Mouse (Mus musculus) midbrain, embryonic 14.5 days (tissue): ENCODE results near the gene Tspan3. TPM values are rescaled to one million over a fixed set of nuclear protein-coding genes. Genes with fewer than 3 reads are reported as not detected.

Experiments used
- ATAC-seq: fragments of 200-750 bp; cut with Nextera tagmentation; 2 replicates; pipeline ENCODE4 v1.8.0; 2017; ENCODE audit warnings: moderate number of reproducible peaks, moderate library complexity; ENCODE audit not compliant: low FRiP score, low TSS enrichment
- DNase-seq: peaks from one replicate; pipeline ENCODE4 v3.0.0-alpha.2; 2015
- H3K27ac ChIP-seq: fragments of 300-500 bp; sonication (generic); replicated peaks from 2 replicates; pipeline ENCODE4 v1.5.1; 2014; ENCODE audit warnings: mild to moderate bottlenecking, low read depth, low read length, moderate library complexity
- H3K27me3 ChIP-seq: fragments of 300-500 bp; sonication (generic); 2 replicates; pipeline ENCODE4 v1.6.1; 2014; ENCODE audit warnings: low read length, control low read depth, mixed read lengths; ENCODE audit not compliant: control insufficient read depth, insufficient read depth
- H3K36me3 ChIP-seq: fragments of 300-500 bp; sonication (generic); 2 replicates; pipeline ENCODE4 v1.6.1; 2014; ENCODE audit warnings: low read length, control low read depth; ENCODE audit not compliant: control insufficient read depth, insufficient read depth
- H3K4me1 ChIP-seq: fragments of 300-500 bp; sonication (generic); 2 replicates; pipeline ENCODE4 v1.6.1; 2014; ENCODE audit warnings: mild to moderate bottlenecking, antibody characterized with exemption, low read length, control low read depth; ENCODE audit not compliant: control insufficient read depth, insufficient read depth
- H3K4me2 ChIP-seq: fragments of 300-500 bp; sonication (generic); 2 replicates; pipeline ENCODE4 v1.6.1; 2014; ENCODE audit warnings: mild to moderate bottlenecking, low read length, moderate library complexity
- H3K4me3 ChIP-seq: fragments of 300-500 bp; sonication (generic); replicated peaks from 2 replicates; pipeline ENCODE4 v1.5.1; 2014; ENCODE audit warnings: low read depth, low read length
- H3K9ac ChIP-seq: fragments of 300-500 bp; sonication (generic); replicated peaks from 2 replicates; pipeline ENCODE4 v1.6.1; 2014; ENCODE audit warnings: mild to moderate bottlenecking, low read length, moderate library complexity
- H3K9me3 ChIP-seq: fragments of 300-500 bp; sonication (generic); 2 replicates; pipeline ENCODE4 v1.6.1; 2016; ENCODE audit warnings: low read length, control low read depth, mixed read lengths; ENCODE audit not compliant: control insufficient read depth
- WGBS: fragments of 180-500 bp; shearing (Covaris S2); extraction: QIAGEN DNeasy Blood & Tissue Kit; methylation state at CpG from one replicate; pipeline ENCODE4 v1.1.7; 2014; 5-methylcytosine and 5-hydroxymethylcytosine counted together
- polyA plus RNA-seq: library from polyadenylated mRNA; unstranded; fragments of >200 nt; fragmentation: Nextera tagmentation; extraction: Ambion mirVana; gene quantifications from 2 replicates; pipeline ENCODE4 v1.2.1, GENCODE M21; 2014

The Tspan3 gene
- 555 and 629 TPM in 2 replicates for polyA plus RNA-seq

- WGBS: 96% methylated on average over 6 of the region's 6 CpGs
These were observed at the start of gene Tspan3 for GRCm38 (mm10) chr9:56165377-56165776. Tspan3 (minus strand) TSS chr9:56165477.

GRCm38 (mm10) chr9:56213451-56214291, 48.4 kb upstream of the Tspan3 start:
- H3K36me3 ChIP-seq: no peaks in the 10 kb centered on the region
- H3K4me1 ChIP-seq: peaks cover 11% of the 10 kb centered on the region
- peak overlapping the region; percentile 21; the same call in 1 of the 2 replicates for H3K27ac ChIP-seq
- peak overlapping the region; percentile 24 for H3K4me3 ChIP-seq
- DNase-seq (peak; percentile 86), ATAC-seq (no peak; the same call in 1 of the 2 replicates)
- no peaks in the 10 kb centered on the region for H3K9me3 ChIP-seq
- peak overlapping the region; percentile 56 for H3K4me2 ChIP-seq
- H3K27me3 ChIP-seq: no peaks in the 10 kb centered on the region
- 1% methylated on average over 11 of the region's 11 CpGs for WGBS
- H3K9ac ChIP-seq: peak overlapping the region; percentile 42

More at GRCm38 (mm10) chr9:56165377-56165776, at the start of gene Tspan3:
- no peak within 1 kb of the TSS for H3K4me3 ChIP-seq
- H3K4me2 ChIP-seq: no peak within 1 kb of the TSS
- H3K4me1 ChIP-seq: peaks cover 9% of the 10 kb centered on the region; the same call in 1 of the 2 replicates
- no peak within 1 kb of the TSS for H3K9ac ChIP-seq
- ATAC-seq: no peak
- H3K27me3 ChIP-seq: no peaks in the 10 kb centered on the region
- H3K27ac ChIP-seq: no peak within 1 kb of the TSS
- no peak for DNase-seq
- H3K36me3 ChIP-seq: no peaks in the 10 kb centered on the region
- no peaks in the 10 kb centered on the region for H3K9me3 ChIP-seq

DNA sequence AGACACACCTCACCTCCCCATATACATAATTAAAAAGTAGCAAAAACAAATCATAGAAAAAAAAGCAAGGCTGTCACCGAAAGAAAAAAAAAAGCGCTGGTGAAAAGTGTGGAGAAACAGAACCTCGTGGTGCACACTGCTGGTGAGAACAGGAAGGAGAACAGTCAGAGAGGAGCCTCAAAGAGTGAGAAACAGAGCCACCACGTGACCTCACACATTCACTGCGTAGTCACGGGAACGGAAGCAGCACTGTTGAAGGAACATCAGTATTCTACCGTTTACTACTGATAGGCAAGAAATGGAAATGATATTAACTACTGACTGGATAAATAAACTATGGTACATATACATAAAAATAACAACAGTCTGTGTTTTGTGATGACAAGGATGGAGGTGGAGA, 43.5 kb upstream of the Tspan3 start:
- H3K27me3 ChIP-seq: no peaks in the 10 kb centered on the region
- no peak overlapping the region for H3K27ac ChIP-seq
- no peaks in the 10 kb centered on the region for H3K9me3 ChIP-seq
- H3K36me3 ChIP-seq: no peaks in the 10 kb centered on the region
- ATAC-seq: no peak
- H3K4me2 ChIP-seq: no peak overlapping the region
- no peak overlapping the region for H3K9ac ChIP-seq
- WGBS: 83% methylated on average over 8 of the region's 8 CpGs
- H3K4me1 ChIP-seq: peaks cover 3% of the 10 kb centered on the region
- DNase-seq: no peak
- H3K4me3 ChIP-seq: no peak overlapping the region

- ATAC-seq: no peak
- Histone ChIP-seq H3K4me1 (no peaks in the 10 kb centered on the region), H3K36me3 (no peaks in the 10 kb centered on the region), H3K27ac (no peak overlapping the region), H3K4me3 (no peak overlapping the region), H3K27me3 (no peaks in the 10 kb centered on the region), H3K9ac (no peak overlapping the region), H3K4me2 (no peak overlapping the region), H3K9me3 (no peaks in the 10 kb centered on the region)
- DNase-seq: no peak
- WGBS: 87% methylated on average over 5 of the region's 5 CpGs
These were observed 42.2 kb upstream of the Tspan3 start for GRCm38 (mm10) chr9:56207516-56207915.

- H3K4me2 ChIP-seq: no peak overlapping the region
- no peak overlapping the region for H3K4me3 ChIP-seq
- H3K9ac ChIP-seq: no peak overlapping the region
- H3K4me1 ChIP-seq: no peaks in the 10 kb centered on the region
- H3K27ac ChIP-seq: no peak overlapping the region
- WGBS: 93% methylated on average over 10 of the region's 10 CpGs
- H3K9me3 ChIP-seq: no peaks in the 10 kb centered on the region
- ATAC-seq: no peak
- DNase-seq: no peak
- H3K27me3 ChIP-seq: no peaks in the 10 kb centered on the region
- no peaks in the 10 kb centered on the region for H3K36me3 ChIP-seq
These were observed 41.8 kb upstream of the Tspan3 start for GRCm38 (mm10) chr9:56207083-56207482.

DNA sequence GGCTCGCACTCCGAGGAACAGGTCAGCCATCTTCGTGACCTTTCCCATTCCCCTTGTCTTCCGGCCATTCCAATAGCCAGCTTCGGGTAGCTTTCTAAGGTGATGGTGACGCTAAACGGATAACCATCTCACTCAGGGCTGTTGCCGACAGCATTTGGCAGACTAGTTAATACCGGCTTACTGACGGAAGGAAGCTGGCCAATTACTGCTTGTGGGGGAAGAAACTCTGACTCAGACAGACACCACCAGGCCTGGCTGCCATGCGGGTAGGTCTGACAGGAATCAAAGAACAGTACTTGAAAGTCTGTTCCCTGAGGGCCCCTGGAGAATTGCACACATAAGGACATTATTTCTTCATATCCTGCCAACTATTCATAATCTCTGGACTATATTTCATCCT, 40.1 kb upstream of the Tspan3 start:
- no peaks in the 10 kb centered on the region for H3K27me3 ChIP-seq
- no peaks in the 10 kb centered on the region for H3K9me3 ChIP-seq
- ATAC-seq (no peak), DNase-seq (no peak)
- H3K4me2 ChIP-seq: no peak overlapping the region
- WGBS: 86% methylated on average over 11 of the region's 11 CpGs
- H3K9ac ChIP-seq: no peak overlapping the region
- H3K4me3 ChIP-seq: no peak overlapping the region
- H3K27ac ChIP-seq: no peak overlapping the region
- H3K4me1 ChIP-seq: no peaks in the 10 kb centered on the region
- H3K36me3 ChIP-seq: no peaks in the 10 kb centered on the region

DNA sequence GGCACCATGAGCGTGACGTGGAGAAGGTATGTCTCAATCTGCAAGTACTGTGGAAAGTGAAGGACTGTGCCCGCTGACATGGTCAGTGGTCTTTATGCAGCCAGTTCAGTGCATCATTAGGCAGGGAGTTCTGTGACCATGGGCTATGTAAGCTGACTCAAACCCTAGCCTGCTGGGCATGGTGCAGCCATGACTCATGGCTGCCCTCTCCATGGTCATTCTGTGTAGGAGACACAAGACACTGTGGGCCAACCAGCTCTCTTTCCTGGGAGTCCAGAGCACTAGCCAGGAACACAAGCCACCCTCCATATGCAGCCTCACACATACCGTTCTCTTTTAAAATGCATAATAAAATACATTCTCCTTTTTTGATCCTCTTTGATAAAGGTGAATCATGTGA, 39.0 kb upstream of the Tspan3 start:
- no peak overlapping the region for H3K4me3 ChIP-seq
- H3K9ac ChIP-seq: no peak overlapping the region
- H3K9me3 ChIP-seq: no peaks in the 10 kb centered on the region
- no peak overlapping the region for H3K4me2 ChIP-seq
- H3K4me1 ChIP-seq: no peaks in the 10 kb centered on the region
- ATAC-seq: no peak
- DNase-seq: no peak
- WGBS: 91% methylated on average over 4 of the region's 4 CpGs
- H3K27me3 ChIP-seq: no peaks in the 10 kb centered on the region
- no peaks in the 10 kb centered on the region for H3K36me3 ChIP-seq
- no peak overlapping the region for H3K27ac ChIP-seq

DNA sequence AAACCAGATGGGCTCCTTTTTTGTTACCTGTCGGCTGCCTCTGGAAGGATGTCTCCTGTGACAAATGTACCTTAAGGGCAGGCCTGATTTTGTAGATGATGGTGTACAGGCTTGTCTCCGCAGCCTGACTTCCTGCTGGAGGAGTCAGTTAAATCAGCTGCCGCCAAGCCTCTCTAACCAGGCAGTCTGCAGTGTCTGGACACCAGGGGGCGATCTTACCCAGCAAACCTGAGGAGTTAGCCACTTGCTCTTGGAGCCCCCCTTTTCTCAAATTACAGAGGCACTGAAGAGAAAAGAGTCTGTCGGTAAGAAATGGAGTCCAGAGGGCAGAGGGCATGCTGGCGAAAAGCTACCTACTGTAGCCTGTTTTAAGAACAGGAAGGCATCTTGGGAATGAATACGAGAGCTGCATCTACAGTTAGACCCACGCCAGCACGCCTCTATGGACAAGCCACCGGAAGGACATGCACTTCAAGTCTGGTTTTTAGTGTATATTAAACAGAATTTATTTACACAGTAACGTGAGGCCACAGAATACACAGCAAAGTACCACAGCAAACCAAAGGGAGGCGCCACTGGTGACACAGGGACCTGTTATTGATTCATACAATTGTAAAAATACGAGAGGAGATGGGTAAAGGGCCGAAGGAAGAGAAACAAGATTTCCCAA, 35.5 kb upstream of the Tspan3 start:
- no peak for ATAC-seq
- Histone ChIP-seq H3K4me2 (no peak overlapping the region), H3K4me3 (no peak overlapping the region), H3K9ac (no peak overlapping the region), H3K9me3 (no peaks in the 10 kb centered on the region), H3K4me1 (no peaks in the 10 kb centered on the region), H3K27me3 (no peaks in the 10 kb centered on the region), H3K36me3 (no peaks in the 10 kb centered on the region), H3K27ac (no peak overlapping the region)
- DNase-seq: peak; percentile 94
- 43% methylated on average over 14 of the region's 14 CpGs for WGBS
